Mouse (Mus musculus) small intestine, adult 2 months (tissue): ENCODE data around the gene Fam166a. TPM values are rescaled to one million over a fixed set of nuclear protein-coding genes. Genes with fewer than 3 reads are reported as not detected.

Experiments
- H3K27ac ChIP-seq: fragments of 200-500 bp; 2 replicates; pipeline ENCODE4 v1.5.1; 2012; ENCODE audit warnings: low read depth, low read length, control low read depth, inconsistent platforms; ENCODE audit not compliant: insufficient read depth
- H3K27me3 ChIP-seq: fragments of 200-500 bp; 2 replicates; pipeline ENCODE4 v1.6.1; 2012; ENCODE audit warnings: mild to moderate bottlenecking, moderate library complexity, low read length, inconsistent platforms; ENCODE audit not compliant: control insufficient read depth, insufficient read depth
- H3K36me3 ChIP-seq: fragments of 200-500 bp; 2 replicates; pipeline ENCODE4 v1.6.1; 2012; ENCODE audit warnings: mild to moderate bottlenecking, low read length, control low read depth, inconsistent platforms; ENCODE audit not compliant: control insufficient read depth, insufficient read depth
- H3K4me1 ChIP-seq: fragments of 200-500 bp; 2 replicates; pipeline ENCODE4 v1.6.1; 2012; ENCODE audit warnings: low read length, inconsistent platforms, mixed read lengths; ENCODE audit not compliant: control insufficient read depth, insufficient read depth, insufficient read length
- H3K4me3 ChIP-seq: fragments of 200-500 bp; 2 replicates; pipeline ENCODE4 v1.5.1; 2012; ENCODE audit warnings: low read depth, mild to moderate bottlenecking, control low read depth, inconsistent platforms, low read length, moderate library complexity
- CTCF ChIP-seq: fragments of 200-500 bp; IDR thresholded peaks from 2 replicates; pipeline ENCODE4 v1.5.1; 2012; ENCODE audit warnings: low read depth, mild to moderate bottlenecking, control low read depth, inconsistent platforms, low read length, moderate library complexity, mixed read lengths; ENCODE audit not compliant: insufficient replicate concordance, insufficient read length; ENCODE audit errors: extremely low read depth
- POLR2A ChIP-seq: fragments of 200-500 bp; IDR thresholded peaks from 2 replicates; pipeline ENCODE4 v1.6.1; 2012; ENCODE audit warnings: low read depth, mild to moderate bottlenecking, control low read depth, inconsistent platforms, low read length, moderate library complexity
- WGBS: fragments of 180-500 bp; shearing (Covaris S2); methylation state at CpG from one replicate; pipeline ENCODE4 v1.1.7; 2018; 5-methylcytosine and 5-hydroxymethylcytosine counted together
- polyA plus RNA-seq: library from polyadenylated mRNA; depleted of rRNA; stranded (reverse); fragments of >200 nt; gene quantifications from 2 replicates; pipeline ENCODE4 v1.2.3, GENCODE M21; 2012; rRNA removed

Gene Fam166a
- polyA plus RNA-seq, 1 experiment: 0.10 TPM

DNA sequence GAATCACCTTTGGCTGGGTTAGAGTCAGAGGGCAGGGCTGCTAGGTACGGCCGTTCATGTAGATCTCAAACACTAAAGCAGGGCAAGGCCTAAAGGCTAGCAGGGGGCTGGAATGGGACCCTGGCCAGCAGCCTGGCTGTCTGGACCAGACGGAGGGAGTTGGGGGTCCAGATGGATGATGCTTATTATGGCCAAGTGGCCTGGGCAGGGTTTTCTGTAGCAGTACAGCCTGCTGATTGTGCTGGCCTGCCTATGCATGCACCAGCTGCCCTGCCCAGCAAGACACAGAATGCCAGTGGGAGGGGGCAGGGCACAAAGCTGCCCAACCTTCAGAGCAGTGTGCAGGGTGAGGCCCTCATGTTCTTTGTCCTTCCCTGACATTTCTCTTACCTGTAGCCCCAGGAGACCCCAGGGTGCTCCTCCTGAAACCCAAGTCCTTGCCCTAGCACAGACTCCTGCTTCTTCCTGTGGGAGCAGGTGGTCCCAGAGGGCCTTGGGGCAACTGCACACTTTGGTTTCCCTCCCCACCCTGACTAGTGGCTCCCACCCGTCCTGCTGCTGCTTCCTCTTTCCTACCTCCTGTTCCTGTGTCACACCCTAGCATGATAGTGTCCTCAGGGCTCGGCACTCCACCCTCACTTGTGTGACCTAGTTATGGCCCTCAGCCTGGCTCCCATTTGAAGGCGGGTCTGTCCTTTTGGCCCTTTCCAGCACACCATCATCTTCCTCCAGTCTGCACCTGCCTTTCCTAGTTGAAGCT is 47.5 kb downstream of the Fam166a start:
- peaks cover 6% of the 10 kb centered on the region; the same call in 1 of the 2 replicates for H3K4me1 ChIP-seq
- no peak for TF ChIP-seq CTCF
- peak; percentile 53; the same call in 1 of the 2 replicates for TF ChIP-seq POLR2A
- H3K27me3 ChIP-seq: no peaks in the 10 kb centered on the region
- H3K27ac ChIP-seq: peak overlapping the region; percentile 95
- H3K4me3 ChIP-seq: peak overlapping the region; percentile 66
- 23% methylated on average over 6 of the region's 6 CpGs for WGBS
- peaks cover 31% of the 10 kb centered on the region for H3K36me3 ChIP-seq

DNA sequence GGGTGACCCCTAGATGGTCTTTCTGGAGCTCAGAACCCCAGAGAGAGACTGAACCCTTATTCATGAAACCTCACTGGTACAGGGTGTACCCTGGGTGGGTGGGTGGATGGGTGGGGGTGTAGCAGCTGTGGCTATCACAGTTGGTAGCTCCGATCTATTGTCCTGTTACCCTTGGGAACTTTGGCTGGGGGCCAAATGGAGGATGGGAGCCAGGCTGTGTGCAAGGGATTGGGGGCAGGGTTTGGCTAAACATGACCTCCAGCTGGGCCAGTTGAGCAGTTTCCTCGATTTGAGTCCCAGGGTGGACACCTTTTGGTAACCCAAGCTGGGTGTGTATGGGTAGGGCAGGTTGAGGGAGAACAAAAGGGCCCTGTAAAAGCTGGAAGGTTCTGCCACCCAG is 48.2 kb downstream of the Fam166a start:
- Histone ChIP-seq H3K4me1 (peaks cover 6% of the 10 kb centered on the region; the same call in 1 of the 2 replicates), H3K4me3 (peak overlapping the region; percentile 66), H3K27me3 (no peaks in the 10 kb centered on the region), H3K27ac (peak overlapping the region; percentile 95), H3K36me3 (peaks cover 32% of the 10 kb centered on the region)
- TF ChIP-seq POLR2A (no peak), CTCF (no peak)
- 15% methylated on average over 2 of the region's 2 CpGs for WGBS

DNA sequence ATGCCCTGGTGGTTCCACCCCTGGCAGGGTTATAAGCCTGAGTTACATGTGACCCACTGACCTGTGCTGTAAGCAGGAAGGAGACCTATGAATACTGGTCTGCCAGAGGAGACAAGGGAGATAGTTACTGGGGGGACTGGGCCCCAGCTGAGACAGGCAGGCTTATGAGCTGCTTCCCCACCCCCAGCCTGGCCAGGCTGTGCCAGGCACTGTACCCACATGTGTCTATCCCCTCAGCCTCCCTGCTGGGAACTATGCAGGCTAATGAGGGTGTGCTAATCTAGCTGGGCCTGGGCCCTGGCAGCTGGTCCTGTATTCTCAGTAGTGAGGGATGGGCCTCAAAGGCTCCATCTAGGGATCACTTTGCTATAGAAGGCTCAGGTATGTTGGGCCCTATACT is 48.7 kb downstream of the Fam166a start:
- Histone ChIP-seq H3K27ac (peak overlapping the region; percentile 95), H3K36me3 (peaks cover 32% of the 10 kb centered on the region), H3K27me3 (no peaks in the 10 kb centered on the region), H3K4me3 (peak overlapping the region; percentile 66), H3K4me1 (peaks cover 6% of the 10 kb centered on the region; the same call in 1 of the 2 replicates)
- TF ChIP-seq POLR2A: no peak
- TF ChIP-seq CTCF: no peak

DNA sequence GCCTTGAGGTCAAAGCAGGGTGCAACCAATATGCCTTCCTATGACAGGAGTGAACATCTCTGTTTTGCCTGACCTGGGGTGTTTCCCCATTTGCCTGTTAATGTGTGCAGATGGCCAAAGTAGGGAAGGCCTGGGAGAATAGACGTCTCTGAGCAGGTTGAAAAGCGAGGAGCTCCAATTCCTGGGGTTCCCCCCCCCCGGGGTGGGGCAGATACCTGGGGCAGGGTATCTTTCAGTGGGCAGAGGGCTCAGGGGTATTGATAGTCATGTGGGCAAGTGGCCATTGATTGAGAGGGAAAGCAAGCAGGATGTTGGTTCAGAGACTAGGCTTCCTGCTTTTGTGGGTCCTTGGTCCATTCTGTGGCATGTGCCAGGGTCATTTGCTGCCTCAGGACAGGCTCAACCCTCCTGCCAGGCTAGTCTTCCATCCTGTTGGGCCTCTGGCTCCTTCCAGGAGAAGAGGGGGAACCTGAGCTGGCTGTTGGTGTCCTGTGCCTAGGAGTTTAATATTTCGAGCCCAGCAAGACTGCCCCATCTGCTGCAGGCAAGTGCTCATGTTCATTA is 49.3 kb downstream of the Fam166a start:
- Histone ChIP-seq H3K4me3 (0 out of 2 replicates have a peak overlapping the region, but pooled peaks have one; percentile 4), H3K27ac (0 out of 2 replicates have a peak overlapping the region, but pooled peaks have one; percentile 95), H3K36me3 (peaks cover 32% of the 10 kb centered on the region), H3K4me1 (peaks cover 9% of the 10 kb centered on the region), H3K27me3 (no peaks in the 10 kb centered on the region)
- 56% methylated on average over 4 of the region's 4 CpGs for WGBS
- TF ChIP-seq POLR2A: no peak
- no peak for TF ChIP-seq CTCF

Other genes with a start within 250 kb of the Fam166a start
- gene Mrpl41, start 243.6 kb upstream of the Fam166a start, polyA plus RNA-seq: 9.8 and 14.6 TPM in 2 replicates
- gene Pnpla7, start 242.7 kb upstream of the Fam166a start, polyA plus RNA-seq: 7.4 and 20.5 TPM in 2 replicates
- gene Nsmf, start 164.4 kb upstream of the Fam166a start, polyA plus RNA-seq: 93.0 and 100 TPM in 2 replicates
- 149 and 281 TPM in 2 replicates for gene Entpd8, start 138.4 kb upstream of the Fam166a start, polyA plus RNA-seq
- gene Noxa1, start 123.6 kb upstream of the Fam166a start, polyA plus RNA-seq: 14.1 and 15.5 TPM in 2 replicates
- 24.4 and 39.0 TPM in 2 replicates for gene Nrarp, start 38.0 kb upstream of the Fam166a start, polyA plus RNA-seq
- 37.3 and 49.3 TPM in 2 replicates for gene Tor4a, start 21.9 kb upstream of the Fam166a start, polyA plus RNA-seq
- gene Nelfb, start 7.3 kb upstream of the Fam166a start, polyA plus RNA-seq: 21.8 and 37.2 TPM in 2 replicates
- gene Stpg3, start 4.1 kb upstream of the Fam166a start, polyA plus RNA-seq: not detected in 2 replicates
- gene Tubb4b, start 6.0 kb downstream of the Fam166a start, polyA plus RNA-seq: 481 and 881 TPM in 2 replicates
- gene Slc34a3, start 15.6 kb downstream of the Fam166a start, polyA plus RNA-seq: 0.05 and 5.6 TPM in 2 replicates
- gene Rnf224, start 18.0 kb downstream of the Fam166a start, polyA plus RNA-seq: 0.10 TPM in 1 of 2 replicates, not detected in the other
- gene Rnf208, start 23.5 kb downstream of the Fam166a start, polyA plus RNA-seq: 7.3 and 145 TPM in 2 replicates
- 1.7 and 10.7 TPM in 2 replicates for gene Cysrt1, start 23.7 kb downstream of the Fam166a start, polyA plus RNA-seq
- 15.3 and 45.8 TPM in 2 replicates for gene AL732309.1, start 28.1 kb downstream of the Fam166a start, polyA plus RNA-seq
- 29.8 and 51.5 TPM in 2 replicates for gene Tmem203, start 36.7 kb downstream of the Fam166a start, polyA plus RNA-seq
- 183 and 436 TPM in 2 replicates for gene Tprn, start 43.9 kb downstream of the Fam166a start, polyA plus RNA-seq
- 40.7 and 55.9 TPM in 2 replicates for gene Ssna1, start 53.7 kb downstream of the Fam166a start, polyA plus RNA-seq
- gene Anapc2, start 53.7 kb downstream of the Fam166a start, polyA plus RNA-seq: 31.0 and 71.6 TPM in 2 replicates
- gene Tmem210, start 69.4 kb downstream of the Fam166a start, polyA plus RNA-seq: not detected in 2 replicates
- 49.7 and 138 TPM in 2 replicates for gene Lrrc26, start 71.2 kb downstream of the Fam166a start, polyA plus RNA-seq
- gene Grin1, start 100.4 kb downstream of the Fam166a start, polyA plus RNA-seq: 0.34 and 0.63 TPM in 2 replicates
- gene Man1b1, start 113.6 kb downstream of the Fam166a start, polyA plus RNA-seq: 11.1 and 20.5 TPM in 2 replicates
- 12.5 and 24.4 TPM in 2 replicates for gene Dpp7, start 137.6 kb downstream of the Fam166a start, polyA plus RNA-seq
- gene Uap1l1, start 146.9 kb downstream of the Fam166a start, polyA plus RNA-seq: 130 and 360 TPM in 2 replicates
- gene Sapcd2, start 153.6 kb downstream of the Fam166a start, polyA plus RNA-seq: 15.4 and 28.8 TPM in 2 replicates
- gene Entpd2, start 177.1 kb downstream of the Fam166a start, polyA plus RNA-seq: 25.8 and 50.7 TPM in 2 replicates
- gene Npdc1, start 180.6 kb downstream of the Fam166a start, polyA plus RNA-seq: 103 and 117 TPM in 2 replicates
- 0.68 and 0.76 TPM in 2 replicates for gene Fut7, start 204.5 kb downstream of the Fam166a start, polyA plus RNA-seq
- gene Abca2, start 210.0 kb downstream of the Fam166a start, polyA plus RNA-seq: 15.0 and 18.5 TPM in 2 replicates
- 0.38 and 12.0 TPM in 2 replicates for gene Clic3, start 238.1 kb downstream of the Fam166a start, polyA plus RNA-seq
- 48.6 and 62.7 TPM in 2 replicates for gene Paxx, start 242.3 kb downstream of the Fam166a start, polyA plus RNA-seq